Mouse (Mus musculus) megakaryocyte-erythroid progenitor cell, adult 5-6 weeks (primary cell): Measurements from ENCODE around the gene Kcnq4. TPM values are rescaled to one million over a fixed set of nuclear protein-coding genes. Genes with fewer than 3 reads are reported as not detected.

Experiments used
- ATAC-seq: replicated peaks from 2 replicates; pipeline ENCODE4 v1.8.0; 2016; ENCODE audit warnings: mild to moderate bottlenecking, inconsistent platforms; ENCODE audit not compliant: severe bottlenecking, poor library complexity, low FRiP score, low TSS enrichment
- total RNA-seq, 2 experiments: library from RNA; stranded (forward) in 1 of 2; stranded (reverse) in 1 of 2; fragments of 200-1000, 215-1000 nt in 1 of 2; fragments of >200 nt in 1 of 2; fragmentation: Nextera tagmentation in 1 of 2; gene quantifications; 2 replicates each; pipeline ENCODE4 v1.2.3; 2014 to 2017

The Kcnq4 gene
- total RNA-seq (2014; fragmentation: Nextera tagmentation), result not detected in 2 replicates
- total RNA-seq (2017), result not detected in 2 replicates

GRCm38 (mm10) chr4:120747941-120748866 lies at the start of gene Kcnq4:
Gene Kcnq4 (minus strand): TSS chr4:120748612.
- no peak for ATAC-seq

DNA sequence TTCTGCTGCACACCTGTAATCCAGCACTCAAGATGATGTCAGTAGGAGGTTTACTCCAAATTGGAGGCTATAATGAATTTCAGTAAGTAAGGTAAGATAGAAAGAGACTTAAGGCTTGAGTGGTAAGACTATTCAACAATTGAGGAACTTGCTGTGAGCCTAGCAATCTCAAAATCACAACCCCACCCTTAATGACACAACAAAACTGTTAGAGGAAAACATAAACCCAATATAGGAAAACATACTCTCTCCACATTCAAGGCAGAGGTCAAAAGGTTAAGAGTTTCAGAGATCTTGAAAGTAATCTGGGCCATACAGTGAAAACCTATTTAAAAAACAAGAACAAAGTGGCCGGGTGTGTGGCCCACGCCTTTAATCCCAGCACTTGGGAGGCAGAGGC lies 48.3 kb upstream of the Kcnq4 start:
- ATAC-seq, result no peak

DNA sequence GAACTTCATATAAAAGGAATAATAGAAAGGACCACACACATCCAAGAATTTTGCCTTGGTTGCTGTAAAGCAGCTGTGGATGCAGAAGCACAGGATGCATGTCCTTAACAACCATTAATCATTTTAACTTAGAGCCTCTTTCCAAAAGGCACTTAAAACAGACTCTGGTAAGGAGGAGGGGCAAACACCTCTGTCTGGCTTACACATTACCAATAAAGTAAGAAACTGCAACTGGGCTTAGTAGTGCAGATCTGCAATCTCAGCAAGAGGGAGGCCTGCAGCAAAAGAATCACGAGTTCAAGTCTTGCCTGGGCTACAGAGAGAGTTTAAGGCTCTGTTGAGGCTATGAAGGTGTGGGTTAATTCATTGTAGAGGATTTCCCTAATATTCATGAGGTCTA lies 47.2 kb upstream of the Kcnq4 start:
- no peak for ATAC-seq

DNA sequence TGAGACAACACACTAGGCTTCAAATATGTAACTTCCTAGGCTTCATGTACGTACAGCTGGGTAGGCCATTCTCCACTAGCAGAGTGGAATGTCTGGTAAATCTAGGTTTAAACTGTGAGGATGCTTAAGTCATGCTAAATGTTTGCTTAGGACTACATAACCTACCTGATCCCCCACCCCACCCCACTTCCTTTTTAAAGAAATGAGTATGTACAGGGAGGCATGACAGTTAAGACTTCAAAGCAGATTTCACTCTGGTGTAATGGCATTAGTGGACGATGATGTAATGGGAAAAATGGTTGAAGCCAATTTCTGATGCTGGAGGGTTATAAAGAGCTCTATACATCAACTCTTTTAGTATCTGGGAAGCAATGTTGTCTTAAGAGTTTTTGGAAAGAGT lies 44.5 kb upstream of the Kcnq4 start:
- ATAC-seq, result no peak

GRCm38 (mm10) chr4:120790027-120790426 lies 41.6 kb upstream of the Kcnq4 start:
- ATAC-seq, result no peak

DNA sequence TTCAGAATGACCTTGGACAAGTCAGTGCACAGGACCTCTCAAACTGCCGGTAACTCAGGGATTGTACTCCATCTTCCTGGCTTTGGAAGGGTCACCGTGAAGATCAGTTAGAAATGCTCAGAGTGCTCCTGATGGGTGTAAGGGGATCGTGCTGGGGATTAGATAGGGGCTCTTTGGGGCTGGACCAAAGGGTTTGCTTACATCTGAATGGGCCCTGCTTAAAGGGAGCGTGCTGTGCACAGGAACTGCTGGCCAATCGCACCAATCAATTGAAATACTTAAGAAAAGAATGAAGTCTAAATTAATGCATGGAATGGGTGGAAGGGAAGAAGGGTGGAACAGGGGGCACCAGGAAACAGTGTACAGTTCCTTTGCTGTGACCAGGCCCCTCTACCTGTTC lies 7.4 kb upstream of the Kcnq4 start:
- no peak for ATAC-seq

DNA sequence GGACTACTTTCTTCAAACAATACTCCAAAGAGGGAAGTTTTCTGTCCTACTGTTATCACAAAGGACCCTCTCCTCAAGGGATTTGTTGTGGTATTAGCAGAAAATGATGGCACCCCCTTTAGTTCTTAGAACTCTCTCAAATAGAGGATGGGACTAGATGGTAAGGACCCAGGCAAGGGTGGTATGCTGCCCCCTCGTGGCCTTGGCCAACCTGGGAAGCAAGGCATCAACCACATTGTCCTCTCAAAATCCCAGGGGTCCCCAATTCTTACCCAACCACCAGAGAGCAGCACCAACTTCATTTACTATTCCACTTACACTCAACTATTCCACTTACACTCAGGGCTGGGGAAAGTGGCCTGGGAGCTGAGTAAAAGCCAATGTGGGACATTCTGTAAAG lies 6.9 kb upstream of the Kcnq4 start:
- ATAC-seq, result peak; percentile 72; the same call in 1 of the 2 replicates

DNA sequence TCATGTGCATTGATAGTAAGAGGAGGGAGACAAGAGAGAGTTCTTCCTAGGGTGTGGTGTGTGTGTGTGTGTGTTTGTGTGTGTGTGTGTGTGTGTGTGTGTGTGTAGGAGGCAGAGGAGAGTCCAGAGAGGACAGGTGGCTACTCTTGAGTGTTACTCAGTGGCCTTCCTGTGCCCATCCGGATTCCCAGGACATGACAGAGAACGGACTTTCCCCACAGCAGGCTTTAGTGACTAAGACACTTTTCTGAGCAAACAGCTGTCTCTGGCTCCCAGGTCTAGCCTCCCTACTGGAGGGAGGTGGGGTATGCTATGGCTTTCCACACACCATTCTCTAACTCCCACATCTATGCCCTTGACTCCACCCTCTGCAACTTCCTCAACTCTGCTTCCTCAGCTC lies 1.2 kb upstream of the Kcnq4 start:
- no peak for ATAC-seq

- no peak for ATAC-seq
These were observed 1.1 kb downstream of the Kcnq4 start for GRCm38 (mm10) chr4:120747243-120747792.

DNA sequence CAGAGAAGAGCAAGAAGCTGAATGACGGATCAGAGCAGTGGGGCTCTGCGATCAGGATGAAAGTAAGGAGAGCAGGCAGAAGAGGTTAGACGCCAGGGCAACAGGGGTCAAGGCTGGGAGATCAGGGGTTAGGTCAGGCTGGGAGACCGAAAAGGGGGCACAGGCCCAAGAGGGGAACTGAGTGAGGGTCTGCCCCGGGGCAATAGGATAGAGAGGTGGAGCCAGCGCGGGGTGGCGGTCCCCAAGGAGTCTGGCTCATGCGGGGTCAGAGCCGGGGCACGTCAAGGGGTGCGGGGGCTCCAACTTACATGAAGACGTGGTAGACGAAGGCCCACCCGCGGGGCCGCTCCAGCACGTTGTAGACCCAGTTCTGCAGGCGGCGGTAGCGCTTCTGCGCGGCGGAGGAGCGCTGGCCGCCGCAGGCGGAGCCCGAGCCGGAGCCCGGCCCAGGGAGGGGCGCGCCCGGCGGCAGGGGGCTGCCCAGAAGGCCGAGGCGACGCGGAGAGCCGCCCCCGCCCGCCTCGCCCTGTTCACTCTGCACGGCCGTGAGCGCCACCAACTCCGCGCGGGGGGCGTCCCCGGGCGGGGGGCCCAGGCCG lies 1.8 kb downstream of the Kcnq4 start:
- ATAC-seq, result no peak

DNA sequence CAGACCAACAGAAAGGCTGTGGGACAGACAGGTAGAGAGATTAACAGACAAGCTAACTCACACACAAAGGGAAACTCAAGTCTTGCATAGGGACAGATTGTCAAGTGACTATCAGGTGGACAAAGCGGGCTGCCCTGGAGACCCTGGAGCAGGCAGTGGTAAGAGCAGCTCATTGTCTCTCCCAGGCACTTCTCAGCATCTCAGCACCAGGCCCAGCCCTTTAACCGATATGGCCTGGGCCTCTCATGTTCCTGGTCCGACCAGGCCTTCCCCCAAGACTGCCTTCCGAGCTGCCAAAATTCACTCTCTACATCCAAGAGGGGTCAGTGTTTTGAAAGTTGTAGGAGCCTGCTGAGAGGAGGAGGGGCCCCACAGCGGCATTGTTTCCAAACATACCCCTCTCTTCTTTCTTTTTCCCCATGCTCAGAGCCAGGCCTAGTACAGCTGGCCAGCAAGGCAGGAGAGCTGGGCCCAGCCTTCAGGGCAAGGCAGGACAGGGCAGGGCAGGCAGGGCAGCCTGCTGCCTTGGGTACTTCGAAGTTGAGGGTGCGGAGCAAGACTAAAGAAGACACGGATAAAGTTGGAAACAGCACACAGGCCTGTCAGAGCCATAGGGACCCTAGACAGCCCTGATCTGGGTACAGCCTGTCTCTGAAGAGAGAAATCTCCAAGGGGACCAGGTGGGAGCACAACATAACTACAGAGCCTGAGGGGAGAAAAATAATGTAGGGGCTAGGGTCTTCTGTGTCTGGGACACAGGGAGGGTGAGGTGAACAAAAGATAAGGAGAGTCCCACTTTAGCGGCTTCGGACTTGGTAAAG lies 2.5 kb downstream of the Kcnq4 start:
- no peak for ATAC-seq

- ATAC-seq, result no peak
These were observed 4.8 kb downstream of the Kcnq4 start for GRCm38 (mm10) chr4:120743636-120744035.

GRCm38 (mm10) chr4:120741303-120741702 lies 7.1 kb downstream of the Kcnq4 start:
- ATAC-seq, result no peak

DNA sequence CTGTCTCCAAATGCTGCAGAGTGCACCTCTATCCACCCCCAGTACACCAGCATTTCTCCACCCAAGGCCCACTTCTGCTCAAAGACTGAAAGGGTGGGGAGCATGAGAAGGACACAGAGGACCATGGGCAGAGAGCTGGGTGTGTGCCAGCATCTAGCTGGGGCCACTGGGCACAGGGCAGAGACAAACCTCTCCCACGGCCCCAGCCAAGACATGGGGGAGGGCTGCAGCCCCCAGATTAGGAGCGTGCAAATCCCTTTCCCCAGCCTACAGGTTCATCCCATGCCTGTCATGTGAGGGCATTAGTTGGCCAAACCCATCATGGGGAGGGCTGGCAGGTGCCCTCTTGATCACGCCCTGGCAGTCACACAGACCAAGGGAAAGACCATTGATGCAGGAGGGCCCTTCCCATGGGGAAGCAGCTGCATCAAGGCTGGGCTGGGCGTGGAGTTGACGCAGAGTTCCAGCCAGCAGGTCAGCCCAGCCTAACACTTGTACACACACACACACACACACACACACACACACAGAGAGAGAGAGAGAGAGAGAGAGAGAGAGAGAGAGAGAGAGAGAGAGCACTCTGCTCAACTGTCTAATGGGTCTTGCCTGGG lies 14.3 kb downstream of the Kcnq4 start:
- no peak for ATAC-seq

DNA sequence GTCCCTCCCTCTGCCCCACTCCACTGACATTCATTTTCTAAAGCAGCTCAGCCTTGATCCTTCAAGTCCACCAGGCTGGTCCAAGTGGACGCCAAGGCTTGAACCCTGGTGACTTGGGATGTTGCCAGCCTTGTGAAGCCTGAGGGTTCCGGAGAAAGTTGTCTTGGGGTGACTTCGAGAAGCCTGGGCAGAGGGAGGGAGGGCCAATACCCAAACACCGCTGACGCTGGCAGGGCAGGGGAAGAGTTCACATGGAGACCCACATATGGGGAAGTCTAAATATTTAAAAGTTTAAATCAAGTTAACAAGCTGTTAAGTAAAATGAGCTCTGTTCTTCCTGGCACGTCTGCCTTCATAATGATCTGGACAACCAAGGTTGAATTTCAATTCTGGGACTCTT lies 15.7 kb downstream of the Kcnq4 start:
- ATAC-seq, result no peak

DNA sequence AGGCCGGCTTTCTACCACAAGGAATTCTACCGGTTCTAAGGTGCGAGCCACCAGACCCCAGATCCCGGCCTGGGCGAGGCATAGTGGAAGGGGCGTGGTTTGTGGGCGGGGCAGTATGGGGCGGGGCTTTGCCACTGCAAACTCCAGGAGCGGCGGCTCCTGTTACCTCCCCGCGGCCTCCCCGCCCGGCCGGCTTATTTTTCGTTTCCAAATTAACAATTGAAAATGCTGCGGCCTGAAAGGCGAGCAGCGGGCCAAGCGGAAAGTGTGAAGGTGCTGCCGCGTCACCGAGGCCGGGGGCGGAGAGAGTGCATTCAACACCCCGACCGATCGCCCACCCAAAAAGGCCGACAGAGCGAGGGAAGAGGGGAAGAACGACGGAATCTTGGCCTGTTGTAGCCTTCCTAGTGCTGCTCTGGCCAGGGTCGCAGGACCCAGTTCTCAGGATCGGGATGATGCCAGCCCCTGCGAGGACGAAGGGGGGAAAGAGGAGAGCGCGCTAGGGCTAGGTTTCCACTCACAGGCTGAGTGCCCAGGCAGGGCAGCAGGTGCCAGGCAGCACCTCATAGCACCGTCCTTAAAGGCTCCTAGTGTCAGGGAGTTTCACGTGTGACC lies 17.3 kb downstream of the Kcnq4 start:
- peak; percentile 88 for ATAC-seq

DNA sequence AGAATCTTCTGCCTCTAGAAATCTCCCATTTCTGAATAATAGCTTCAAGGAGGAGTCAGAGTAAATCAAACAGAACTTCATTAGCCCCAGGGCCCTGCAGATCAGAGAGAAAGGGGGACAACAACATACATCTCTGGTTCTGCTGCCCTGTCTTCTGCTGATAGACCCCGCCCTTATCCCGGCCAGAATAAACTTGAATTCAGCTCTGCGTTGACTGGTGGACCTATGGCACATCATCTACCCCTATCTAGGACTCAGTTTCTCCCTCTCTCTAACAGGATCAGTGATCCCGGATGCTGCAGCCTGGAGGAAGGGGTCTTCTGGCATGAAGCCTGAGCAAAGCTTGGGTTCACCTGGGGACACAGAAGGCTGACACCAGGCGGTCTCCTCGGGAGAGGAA lies 17.8 kb downstream of the Kcnq4 start:
- peak; percentile 46 for ATAC-seq

GRCm38 (mm10) chr4:120730146-120730545 lies 18.3 kb downstream of the Kcnq4 start:
- no peak for ATAC-seq

GRCm38 (mm10) chr4:120729441-120729840 lies 19.0 kb downstream of the Kcnq4 start:
- ATAC-seq, result no peak
